Mouse (Mus musculus) testis, adult 2 months (tissue): ENCODE data around the gene Psmf1.

Source experiments
- CTCF ChIP-seq: fragments of 200-500 bp; IDR thresholded peaks from 2 replicates; pipeline ENCODE4 v1.5.1; 2012; ENCODE audit warnings: low read depth, mild to moderate bottlenecking, inconsistent platforms, low read length, moderate library complexity; ENCODE audit not compliant: control insufficient read depth, insufficient read depth, insufficient replicate concordance
- POLR2A ChIP-seq: fragments of 200-500 bp; IDR thresholded peaks from 2 replicates; pipeline ENCODE4 v1.6.1; 2012; ENCODE audit warnings: low read depth, mild to moderate bottlenecking, inconsistent platforms, low read length, moderate library complexity; ENCODE audit not compliant: control insufficient read depth

DNA sequence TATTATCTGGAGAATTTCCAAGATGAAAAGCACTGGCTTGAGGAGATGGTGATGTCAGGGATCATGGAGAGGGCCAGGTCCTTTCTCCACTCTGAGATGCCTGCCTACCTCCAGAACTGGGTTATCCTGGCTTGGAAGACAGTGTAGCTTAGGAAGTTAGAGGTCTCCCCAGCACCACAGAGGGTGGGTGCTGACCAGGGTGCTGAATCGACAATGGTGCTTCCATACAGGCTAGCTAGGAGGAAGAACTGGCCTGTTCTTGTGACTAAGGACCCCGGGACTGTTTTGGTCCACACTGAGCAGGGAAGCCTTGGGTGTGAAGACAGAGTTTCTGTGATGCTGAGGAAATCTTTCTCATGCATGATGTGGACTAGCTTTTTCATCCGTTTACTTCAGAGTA is 31.3 kb downstream of the Psmf1 start:
- TF ChIP-seq CTCF (no peak), POLR2A (no peak)
